Mouse (Mus musculus) c-Kit-positive CD71-positive TER-119-negative erythroid progenitor cells, embryonic 14.5 days (primary cell): ENCODE measurements around the gene Nelfb.

ENCODE experiments used
- DNase-seq: peaks from one replicate; pipeline ENCODE4 v3.0.0-alpha.2; 2013; ENCODE audit warnings: low read depth

The Nelfb gene

GRCm38 (mm10) chr2:25230581-25230980 lies 19.3 kb upstream of the Nelfb start:
- DNase-seq: no peak

GRCm38 (mm10) chr2:25229582-25229981 lies 18.3 kb upstream of the Nelfb start:
- DNase-seq: no peak

GRCm38 (mm10) chr2:25228995-25229530 lies 17.8 kb upstream of the Nelfb start:
- no peak for DNase-seq

- peak; percentile 86 for DNase-seq
These were observed 17.2 kb upstream of the Nelfb start for GRCm38 (mm10) chr2:25228431-25228889.

- DNase-seq: no peak
These were observed 16.1 kb upstream of the Nelfb start for GRCm38 (mm10) chr2:25227406-25227805.

GRCm38 (mm10) chr2:25226864-25227263 lies 15.6 kb upstream of the Nelfb start:
- no peak for DNase-seq

GRCm38 (mm10) chr2:25225811-25226379 lies 14.6 kb upstream of the Nelfb start:
- DNase-seq: no peak

- peak; percentile 99 for DNase-seq
These were observed 13.8 kb upstream of the Nelfb start for GRCm38 (mm10) chr2:25224766-25225752.

GRCm38 (mm10) chr2:25224492-25224765 lies 13.1 kb upstream of the Nelfb start, which contains the start of gene Tubb4b:
Tubb4b (minus strand) TSS chr2:25224702.
- DNase-seq: no peak

GRCm38 (mm10) chr2:25223681-25224491 lies 12.6 kb upstream of the Nelfb start:
- DNase-seq: peak; percentile 88

- DNase-seq: no peak
These were observed 10.1 kb upstream of the Nelfb start for GRCm38 (mm10) chr2:25221331-25221772.

- no peak for DNase-seq
These were observed 7.2 kb upstream of the Nelfb start, which contains the start of gene Fam166a for GRCm38 (mm10) chr2:25218445-25218844. Fam166a (plus strand) TSS chr2:25218745.

GRCm38 (mm10) chr2:25217666-25218065 lies 6.4 kb upstream of the Nelfb start:
- no peak for DNase-seq

- DNase-seq: no peak
These were observed 3.2 kb upstream of the Nelfb start, which contains the start of gene Stpg3 for GRCm38 (mm10) chr2:25214444-25214843. Stpg3 (minus strand) TSS chr2:25214637.

- DNase-seq: no peak
These were observed 2.1 kb upstream of the Nelfb start for GRCm38 (mm10) chr2:25213266-25213865.

GRCm38 (mm10) chr2:25210686-25211085 lies 603 bp downstream of the Nelfb start:
- no peak for DNase-seq

GRCm38 (mm10) chr2:25207593-25207992 lies 3.7 kb downstream of the Nelfb start:
- no peak for DNase-seq

GRCm38 (mm10) chr2:25203631-25204214 lies 7.6 kb downstream of the Nelfb start:
- no peak for DNase-seq

- DNase-seq: no peak
These were observed 10.7 kb downstream of the Nelfb start for GRCm38 (mm10) chr2:25200631-25201030.

- DNase-seq: no peak
These were observed 13.3 kb downstream of the Nelfb start for GRCm38 (mm10) chr2:25197946-25198345.

GRCm38 (mm10) chr2:25197191-25197590 lies 14.1 kb downstream of the Nelfb start:
- DNase-seq: no peak
